Mouse (Mus musculus) midbrain, postnatal 0 days (tissue): ENCODE data around the gene Dnajb5. TPM values are rescaled to one million over a fixed set of nuclear protein-coding genes. Genes with fewer than 3 reads are reported as not detected.

Experiments
- ATAC-seq: fragments of 200-750 bp; cut with Nextera tagmentation; 2 replicates; pipeline ENCODE4 v1.8.0; 2017; ENCODE audit warnings: moderate number of reproducible peaks, mild to moderate bottlenecking, moderate TSS enrichment, moderate library complexity; ENCODE audit not compliant: low FRiP score
- DNase-seq: peaks from one replicate; pipeline ENCODE4 v3.0.0-alpha.2; 2015; ENCODE audit warnings: low spot score
- H3K27ac ChIP-seq: fragments of 300-500 bp; sonication (generic); 2 replicates; pipeline ENCODE4 v1.5.1; 2014; ENCODE audit warnings: low read depth, mild to moderate bottlenecking, low read length, mixed read lengths
- H3K27me3 ChIP-seq: fragments of 300-500 bp; sonication (generic); 2 replicates; pipeline ENCODE4 v1.6.1; 2014; ENCODE audit warnings: low read length, control low read depth, mixed read lengths; ENCODE audit not compliant: insufficient read depth
- H3K36me3 ChIP-seq: fragments of 300-500 bp; sonication (generic); 2 replicates; pipeline ENCODE4 v1.6.1; 2014; ENCODE audit warnings: low read length, control low read depth, mixed read lengths; ENCODE audit not compliant: insufficient read depth
- H3K4me1 ChIP-seq: fragments of 300-500 bp; sonication (generic); 2 replicates; pipeline ENCODE4 v1.6.1; 2014; ENCODE audit warnings: mild to moderate bottlenecking, control low read depth, antibody characterized with exemption, low read length, mixed read lengths; ENCODE audit not compliant: insufficient read depth
- H3K4me2 ChIP-seq: fragments of 300-500 bp; sonication (generic); 2 replicates; pipeline ENCODE4 v1.6.1; 2014; ENCODE audit warnings: low read depth, mild to moderate bottlenecking, low read length, mixed read lengths; ENCODE audit not compliant: poor library complexity, severe bottlenecking
- H3K4me3 ChIP-seq: fragments of 300-500 bp; sonication (generic); 2 replicates; pipeline ENCODE4 v1.5.1; 2014; ENCODE audit warnings: low read depth, mild to moderate bottlenecking, low read length, moderate library complexity
- H3K9ac ChIP-seq: fragments of 300-500 bp; sonication (generic); replicated peaks from 2 replicates; pipeline ENCODE4 v1.6.1; 2014; ENCODE audit warnings: mild to moderate bottlenecking, low read length, moderate library complexity, mixed read lengths; ENCODE audit not compliant: poor library complexity, severe bottlenecking
- H3K9me3 ChIP-seq: fragments of 300-500 bp; sonication (generic); 2 replicates; pipeline ENCODE4 v1.6.1; 2016; ENCODE audit warnings: low read length, control low read depth
- CTCF ChIP-seq: IDR thresholded peaks from 2 replicates; pipeline ENCODE4 v1.5.1; 2016; ENCODE audit warnings: antibody characterized with exemption, mild to moderate bottlenecking
- WGBS: fragments of 180-500 bp; shearing (Covaris S2); extraction: QIAGEN DNeasy Blood & Tissue Kit; methylation state at CpG from one replicate; pipeline ENCODE4 v1.1.7; 2014; 5-methylcytosine and 5-hydroxymethylcytosine counted together
- polyA plus RNA-seq: library from polyadenylated mRNA; unstranded; fragments of >200 nt; fragmentation: Nextera tagmentation; extraction: Ambion mirVana; gene quantifications from 2 replicates; pipeline ENCODE4 v1.2.1, GENCODE M21; 2015
- total RNA-seq: library from RNA; depleted of rRNA; stranded (reverse); fragments of >200 nt; gene quantifications from 2 replicates; pipeline ENCODE4 v1.2.3, GENCODE M21; 2014

Gene Dnajb5
- total and polyA plus RNA-seq, 2 experiments from 2014 or later: 37.9 to 109 TPM

- H3K9me3 ChIP-seq: no peaks in the 10 kb centered on the region
- peaks cover 53% of the 10 kb centered on the region for H3K4me1 ChIP-seq
- WGBS: 1% methylated on average over 18 of the region's 27 CpGs
- ATAC-seq (peak; percentile 69), DNase-seq (peak; percentile 89)
- no peaks in the 10 kb centered on the region for H3K27me3 ChIP-seq
- no peak for TF ChIP-seq CTCF
- peak overlapping the region; percentile 97 for H3K27ac ChIP-seq
- no peaks in the 10 kb centered on the region; the same call in 1 of the 2 replicates for H3K36me3 ChIP-seq
- peak overlapping the region; percentile 77 for H3K4me3 ChIP-seq
- H3K4me2 ChIP-seq: peak overlapping the region; percentile 86
- peak overlapping the region; percentile 100 for H3K9ac ChIP-seq
Measured at GRCm38 (mm10) chr4:42950065-42950558, 498 bp downstream of the Dnajb5 start.

GRCm38 (mm10) chr4:42951206-42952195 is 1.9 kb downstream of the Dnajb5 start:
- peak overlapping the region; percentile 100 for H3K9ac ChIP-seq
- H3K27ac ChIP-seq: peak overlapping the region; percentile 97
- ATAC-seq (no peak), DNase-seq (no peak)
- H3K9me3 ChIP-seq: no peaks in the 10 kb centered on the region
- no peaks in the 10 kb centered on the region for H3K27me3 ChIP-seq
- WGBS: 36% methylated on average over 11 of the region's 11 CpGs
- H3K4me3 ChIP-seq: peak overlapping the region; percentile 77
- peaks cover 45% of the 10 kb centered on the region for H3K4me1 ChIP-seq
- H3K4me2 ChIP-seq: peak overlapping the region; percentile 86
- H3K36me3 ChIP-seq: peaks cover 8% of the 10 kb centered on the region
- TF ChIP-seq CTCF: no peak

- no peak for TF ChIP-seq CTCF
- peaks cover 37% of the 10 kb centered on the region for H3K4me1 ChIP-seq
- peaks cover 18% of the 10 kb centered on the region for H3K36me3 ChIP-seq
- no peak for DNase-seq
- WGBS: 79% methylated on average over 7 of the region's 7 CpGs
- peak overlapping the region; percentile 100 for H3K9ac ChIP-seq
- H3K27me3 ChIP-seq: no peaks in the 10 kb centered on the region
- H3K27ac ChIP-seq: peak overlapping the region; percentile 97; the same call in 1 of the 2 replicates
- H3K4me2 ChIP-seq: peak overlapping the region; percentile 86
- ATAC-seq: no peak
- no peaks in the 10 kb centered on the region for H3K9me3 ChIP-seq
- H3K4me3 ChIP-seq: peak overlapping the region; percentile 77
Measured at GRCm38 (mm10) chr4:42952563-42952962, 2.9 kb downstream of the Dnajb5 start.

- Histone ChIP-seq H3K27me3 (no peaks in the 10 kb centered on the region), H3K27ac (peak overlapping the region; percentile 97), H3K9ac (peak overlapping the region; percentile 100), H3K4me3 (peak overlapping the region; percentile 22), H3K4me2 (peak overlapping the region; percentile 86), H3K4me1 (peaks cover 33% of the 10 kb centered on the region), H3K36me3 (peaks cover 27% of the 10 kb centered on the region), H3K9me3 (no peaks in the 10 kb centered on the region)
- no peak for TF ChIP-seq CTCF
- 5% methylated on average over 9 of the region's 10 CpGs for WGBS
- ATAC-seq (no peak), DNase-seq (peak; percentile 72)
Measured at GRCm38 (mm10) chr4:42953435-42954094, 4.0 kb downstream of the Dnajb5 start.

GRCm38 (mm10) chr4:42954297-42954696 is 4.7 kb downstream of the Dnajb5 start:
- H3K27ac ChIP-seq: peak overlapping the region; percentile 97; the same call in 1 of the 2 replicates

More at GRCm38 (mm10) chr4:42954297-42954696, 4.7 kb downstream of the Dnajb5 start:
- DNase-seq (peak; percentile 86), ATAC-seq (no peak)
- Histone ChIP-seq H3K4me2 (peak overlapping the region; percentile 86), H3K27me3 (no peaks in the 10 kb centered on the region), H3K9ac (peak overlapping the region; percentile 100; the same call in 1 of the 2 replicates), H3K4me3 (no peak overlapping the region), H3K4me1 (peaks cover 27% of the 10 kb centered on the region), H3K36me3 (peaks cover 31% of the 10 kb centered on the region), H3K9me3 (no peaks in the 10 kb centered on the region)
- peak; percentile 95 for TF ChIP-seq CTCF
- WGBS: 3% methylated on average over 10 of the region's 10 CpGs
